1 mouse cellular context compared by ENCODE assay signal in the genomic region with DNA sequence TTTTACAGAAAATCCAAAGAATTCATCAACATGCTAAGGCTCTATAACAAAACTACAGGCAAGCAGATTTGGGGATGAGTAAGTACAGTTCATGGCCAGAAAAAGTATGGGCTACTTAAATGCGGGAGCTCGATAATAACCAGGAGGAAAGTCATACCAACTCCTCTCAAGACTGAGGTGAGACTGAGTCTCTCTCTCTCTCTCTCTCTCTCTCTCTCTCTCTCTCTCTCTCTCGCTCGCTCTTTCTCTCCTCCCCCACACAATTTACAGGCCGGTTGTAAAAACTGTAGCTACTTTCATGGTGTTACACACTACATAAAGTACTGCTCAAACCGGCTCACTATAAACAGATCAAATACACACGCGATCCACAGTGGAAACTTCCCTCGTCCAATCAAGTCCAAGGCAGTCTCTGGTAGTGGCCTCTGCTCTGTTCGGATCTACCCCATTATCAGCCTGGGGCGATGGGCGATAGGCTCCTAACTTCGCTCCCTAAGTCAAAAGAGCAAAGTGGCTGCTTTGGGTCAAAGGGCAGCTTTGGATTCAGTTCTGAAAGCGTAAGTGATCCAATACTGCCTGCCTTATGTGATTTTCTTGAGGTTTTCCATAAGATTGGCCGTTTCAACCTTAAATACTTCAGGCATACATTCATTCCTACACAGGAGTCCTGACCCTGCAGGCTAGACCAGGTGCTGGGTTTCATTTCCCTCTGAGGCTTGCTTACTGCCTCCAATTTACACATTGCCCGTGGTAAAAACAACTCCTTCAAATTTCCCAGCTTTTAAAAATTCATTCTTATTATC.
A peak's percentile ranks its signal among the peaks of the same experiment; 100 is the strongest.
TF ChIP-seq lines count a peak whose summit lies in the region.

No protein-coding gene starts in this region.

TF ChIP-seq in CH12.LX, 34 proteins besides CTCF, POLR2A, EP300 and RAD21 (continued from another document):
- TF ChIP-seq ETS1 (conservative IDR thresholded peaks at IDR 0.05; ENCODE audit: low read depth, low read length) (no peak), BHLHE40 (IDR thresholded peaks at IDR 0.05; ENCODE audit: low read depth, low read length) (no peak), UBTF (IDR thresholded peaks at IDR 0.05; ENCODE audit: low read depth, low read length) (no peak), USF2 (conservative IDR thresholded peaks at IDR 0.05; ENCODE audit: low read depth, low read length) (no peak), ZNF384 (IDR thresholded peaks at IDR 0.05; ENCODE audit: low read depth, low read length) (no peak), JUN (IDR thresholded peaks at IDR 0.05; ENCODE audit: insufficient read depth, low read depth, low read length) (no peak), SIN3A (IDR thresholded peaks at IDR 0.05; ENCODE audit: low read length) (peak; percentile 9; the same call in 1 of the 2 replicates), ELF1 (IDR thresholded peaks at IDR 0.05; ENCODE audit: low read depth, low read length) (no peak), CHD1 (IDR thresholded peaks at IDR 0.05; ENCODE audit: low read depth, low read length) (no peak), GABPA (IDR thresholded peaks at IDR 0.05; ENCODE audit: insufficient replicate concordance, low read depth, low read length) (no peak), SMC3 (IDR thresholded peaks at IDR 0.05; ENCODE audit: low read depth, low read length) (no peak), USF1 (IDR thresholded peaks at IDR 0.05; ENCODE audit: low read depth, low read length) (no peak)
